Mouse (Mus musculus) lung, embryonic 16.5 days (tissue): ENCODE results near the gene Kif21a. TPM values are rescaled to one million over a fixed set of nuclear protein-coding genes. Genes with fewer than 3 reads are reported as not detected.

Source experiments
- ATAC-seq: fragments of 200-750 bp; cut with Nextera tagmentation; 2 replicates; pipeline ENCODE4 v1.8.0; 2017; ENCODE audit warnings: low read depth, mild to moderate bottlenecking, moderate library complexity
- H3K27ac ChIP-seq: fragments of 300-500 bp; sonication (generic); 2 replicates; pipeline ENCODE4 v1.5.1; 2014; ENCODE audit warnings: mild to moderate bottlenecking, control low read depth, low read length
- H3K27me3 ChIP-seq: fragments of 300-500 bp; sonication (generic); 2 replicates; pipeline ENCODE4 v1.6.1; 2014; ENCODE audit warnings: low read depth, low read length, mixed read lengths; ENCODE audit not compliant: control insufficient read depth, insufficient read depth
- H3K36me3 ChIP-seq: fragments of 300-500 bp; sonication (generic); 2 replicates; pipeline ENCODE4 v1.6.1; 2014; ENCODE audit warnings: low read length; ENCODE audit not compliant: control insufficient read depth, insufficient read depth
- H3K4me1 ChIP-seq: fragments of 300-500 bp; sonication (generic); replicated peaks from 2 replicates; pipeline ENCODE4 v1.6.1; 2014; ENCODE audit warnings: low read length, mixed read lengths; ENCODE audit not compliant: control insufficient read depth, insufficient read depth
- H3K4me2 ChIP-seq: fragments of 300-500 bp; sonication (generic); 2 replicates; pipeline ENCODE4 v1.6.1; 2014; ENCODE audit warnings: low read depth, low read length, control low read depth
- H3K4me3 ChIP-seq: fragments of 300-500 bp; sonication (generic); 2 replicates; pipeline ENCODE4 v1.5.1; 2014; ENCODE audit warnings: mild to moderate bottlenecking, low read length, control low read depth
- H3K9ac ChIP-seq: fragments of 300-500 bp; sonication (generic); 2 replicates; pipeline ENCODE4 v1.6.1; 2014; ENCODE audit warnings: low read length, control low read depth
- H3K9me3 ChIP-seq: fragments of 300-500 bp; sonication (generic); 2 replicates; pipeline ENCODE4 v1.6.1; 2016; ENCODE audit warnings: low read length; ENCODE audit not compliant: control insufficient read depth
- WGBS: fragments of 180-500 bp; shearing (Covaris S2); extraction: QIAGEN DNeasy Blood & Tissue Kit; methylation state at CpG from one replicate; pipeline ENCODE4 v1.1.7; 2014; 5-methylcytosine and 5-hydroxymethylcytosine counted together
- polyA plus RNA-seq: library from polyadenylated mRNA; unstranded; fragments of >200 nt; fragmentation: Nextera tagmentation; extraction: Ambion mirVana; gene quantifications from 2 replicates; pipeline ENCODE4 v1.2.1, GENCODE M21; 2015

The Kif21a gene
- polyA plus RNA-seq, 1 experiment from 2014 or later: 7.1 TPM

DNA sequence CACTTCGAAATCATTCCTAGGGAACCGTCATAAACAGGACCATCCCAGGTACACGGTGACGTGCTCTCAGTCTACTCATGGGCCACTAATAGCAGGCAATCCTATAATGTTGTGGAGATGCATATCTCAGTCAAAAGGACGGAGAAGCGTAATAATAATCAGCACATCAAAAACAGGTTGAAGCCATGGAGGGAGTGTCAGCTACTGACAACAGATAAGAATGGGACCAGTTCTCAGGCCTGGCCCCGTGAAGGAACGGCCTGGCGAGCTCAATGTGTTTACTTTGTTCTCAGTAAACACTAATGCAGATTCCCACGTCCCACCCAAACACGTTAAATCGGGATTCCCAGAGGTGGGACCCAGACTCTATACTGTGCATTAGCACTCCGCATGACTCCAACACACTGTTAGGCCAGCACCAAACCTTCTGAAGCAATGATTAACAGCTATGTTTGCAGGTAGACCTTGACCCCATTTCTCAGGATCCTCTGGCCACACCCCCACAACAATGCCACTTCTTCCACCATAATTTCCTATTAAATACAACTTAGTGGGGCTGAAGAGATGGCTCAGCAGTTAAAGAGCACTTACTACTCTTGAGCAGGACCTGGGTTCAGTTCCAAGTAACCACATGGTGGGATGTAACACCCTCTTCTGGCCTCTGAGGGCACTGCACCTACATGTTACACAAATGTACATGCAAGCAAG lies 42.5 kb downstream of the Kif21a start:
- H3K4me1 ChIP-seq: 0 out of 2 replicates have a peak, but pooled peaks cover 3% of the 10 kb centered on the region
- no peaks in the 10 kb centered on the region for H3K27me3 ChIP-seq
- H3K36me3 ChIP-seq: no peaks in the 10 kb centered on the region
- H3K4me2 ChIP-seq: no peak overlapping the region
- H3K27ac ChIP-seq: no peak overlapping the region
- ATAC-seq: no peak
- WGBS: 68% methylated on average over 13 of the region's 13 CpGs
- no peaks in the 10 kb centered on the region for H3K9me3 ChIP-seq
- H3K4me3 ChIP-seq: no peak overlapping the region
- no peak overlapping the region for H3K9ac ChIP-seq

DNA sequence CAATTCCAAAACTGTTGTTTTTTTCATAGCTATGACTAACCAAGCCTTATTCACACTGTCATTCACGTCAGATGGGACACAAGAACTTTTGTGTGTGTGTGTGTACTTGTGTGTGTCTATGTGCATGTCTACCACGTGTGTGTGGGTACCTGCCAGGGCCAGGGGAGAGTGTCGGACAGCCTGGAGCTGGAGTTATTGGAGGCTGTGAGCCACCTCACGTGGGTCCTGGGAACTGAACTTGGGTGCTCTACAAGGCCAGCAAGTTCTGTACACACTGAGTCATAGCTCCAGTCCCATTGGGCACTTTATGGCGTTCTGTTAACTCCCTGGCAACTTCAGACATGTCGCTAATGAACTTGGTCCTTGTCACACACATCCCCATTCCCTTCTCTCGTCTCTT lies 45.0 kb downstream of the Kif21a start:
- Histone ChIP-seq H3K4me2 (no peak overlapping the region), H3K36me3 (no peaks in the 10 kb centered on the region), H3K27ac (no peak overlapping the region), H3K27me3 (no peaks in the 10 kb centered on the region), H3K9ac (no peak overlapping the region), H3K4me3 (no peak overlapping the region), H3K4me1 (0 out of 2 replicates have a peak, but pooled peaks cover under 1% of the 10 kb centered on the region), H3K9me3 (no peaks in the 10 kb centered on the region)
- ATAC-seq: no peak
- WGBS: 80% methylated on average over 7 of the region's 7 CpGs

DNA sequence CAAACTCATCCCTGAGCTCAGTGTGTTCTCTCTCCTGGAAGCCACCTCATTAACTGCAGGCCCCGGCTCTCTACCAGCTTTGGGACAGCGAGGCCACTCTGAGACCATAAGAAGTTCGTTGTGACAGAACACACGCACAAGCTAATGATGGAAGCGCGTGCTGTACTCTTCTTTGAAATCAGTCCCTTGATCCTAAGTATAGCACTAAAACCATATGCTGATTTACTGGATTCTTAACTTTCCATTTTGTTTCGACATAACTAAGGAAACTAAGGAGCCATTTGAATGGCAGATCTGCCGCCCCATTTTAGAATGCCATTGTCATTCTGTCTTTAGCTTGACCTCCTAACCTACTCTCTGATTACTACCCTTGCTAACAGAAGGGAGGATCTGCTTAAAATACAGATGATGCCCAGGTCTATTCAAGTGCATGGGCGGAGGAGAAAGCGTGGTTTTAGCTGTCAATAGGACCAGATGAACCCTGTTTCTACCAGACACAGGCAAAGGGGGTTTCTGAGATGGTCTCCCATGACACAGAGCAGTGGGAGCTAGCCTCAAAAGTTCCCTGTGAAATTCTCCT lies 48.6 kb downstream of the Kif21a start:
- 86% methylated on average over 10 of the region's 10 CpGs for WGBS
- H3K9ac ChIP-seq: no peak overlapping the region
- H3K27ac ChIP-seq: no peak overlapping the region
- H3K36me3 ChIP-seq: no peaks in the 10 kb centered on the region
- no peak overlapping the region for H3K4me2 ChIP-seq
- H3K4me3 ChIP-seq: no peak overlapping the region
- H3K9me3 ChIP-seq: no peaks in the 10 kb centered on the region
- ATAC-seq: no peak
- no peaks in the 10 kb centered on the region for H3K27me3 ChIP-seq
- no peaks in the 10 kb centered on the region for H3K4me1 ChIP-seq

DNA sequence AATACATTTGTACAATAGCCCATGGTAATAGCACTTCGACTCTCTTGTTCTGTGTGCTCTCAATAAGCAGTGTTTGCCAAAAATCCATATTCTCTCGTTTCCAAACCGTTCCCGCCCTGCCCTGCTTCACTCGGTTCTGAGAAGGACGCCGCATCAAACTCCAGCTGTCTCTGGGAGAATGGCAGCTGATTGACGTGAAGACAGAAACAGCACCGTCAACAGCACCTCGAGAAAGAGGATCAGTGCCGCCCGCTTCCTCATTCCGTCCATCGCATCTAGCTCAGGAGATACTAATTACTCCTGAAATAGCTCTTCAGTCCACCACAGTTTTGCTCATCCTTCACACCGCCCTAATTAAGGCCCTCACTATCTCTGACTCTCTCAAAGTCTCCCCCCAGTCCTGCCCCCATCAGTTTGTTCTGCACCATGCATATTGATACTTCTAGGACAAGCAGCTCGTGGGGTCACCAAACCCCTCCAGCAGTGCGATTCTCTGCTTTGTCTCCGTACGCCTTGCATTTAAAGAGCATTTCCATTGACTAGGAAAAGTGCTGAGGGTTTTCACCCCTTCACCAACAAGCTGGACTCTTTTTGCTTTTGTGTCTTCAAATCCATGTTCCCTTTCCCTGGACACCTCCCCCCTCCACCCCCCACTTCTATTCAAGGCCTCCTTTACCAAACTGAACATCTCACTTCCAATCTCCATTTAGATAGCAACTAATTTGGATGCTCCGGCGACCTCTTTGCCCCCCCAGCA lies 49.3 kb downstream of the Kif21a start:
- WGBS: 82% methylated on average over 21 of the region's 21 CpGs

DNA sequence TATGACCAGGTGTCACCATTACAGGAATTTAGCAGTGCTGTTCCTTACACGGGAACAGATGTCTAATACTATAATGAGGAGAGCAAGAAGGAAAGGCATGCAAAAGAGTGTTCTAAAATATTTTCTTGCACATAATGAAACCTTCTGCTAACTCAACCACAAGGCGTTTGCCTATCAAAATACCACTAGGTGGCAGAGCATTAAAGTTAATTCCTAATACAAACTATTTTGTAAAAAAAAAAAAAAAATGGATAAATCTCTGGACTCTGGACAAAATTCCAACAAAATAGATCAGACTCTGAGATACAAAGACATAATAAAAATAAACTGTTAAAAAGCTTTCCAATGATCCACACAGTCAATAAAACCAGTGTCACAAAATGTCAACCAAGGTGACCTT lies 56.9 kb downstream of the Kif21a start:
- Histone ChIP-seq H3K9ac (no peak overlapping the region), H3K36me3 (no peaks in the 10 kb centered on the region), H3K4me2 (no peak overlapping the region), H3K9me3 (no peaks in the 10 kb centered on the region), H3K4me3 (no peak overlapping the region), H3K27ac (no peak overlapping the region), H3K27me3 (no peaks in the 10 kb centered on the region), H3K4me1 (no peaks in the 10 kb centered on the region)
- 53% methylated on average over 2 of the region's 2 CpGs for WGBS
- ATAC-seq: no peak

More for the DNA sequence above, 49.3 kb downstream of the Kif21a start:
- ATAC-seq: no peak
- no peak overlapping the region for H3K27ac ChIP-seq
- H3K9ac ChIP-seq: no peak overlapping the region
- no peak overlapping the region for H3K4me2 ChIP-seq
- no peaks in the 10 kb centered on the region for H3K9me3 ChIP-seq
- no peaks in the 10 kb centered on the region for H3K36me3 ChIP-seq
- no peaks in the 10 kb centered on the region for H3K4me1 ChIP-seq
- no peaks in the 10 kb centered on the region for H3K27me3 ChIP-seq
- H3K4me3 ChIP-seq: no peak overlapping the region

DNA sequence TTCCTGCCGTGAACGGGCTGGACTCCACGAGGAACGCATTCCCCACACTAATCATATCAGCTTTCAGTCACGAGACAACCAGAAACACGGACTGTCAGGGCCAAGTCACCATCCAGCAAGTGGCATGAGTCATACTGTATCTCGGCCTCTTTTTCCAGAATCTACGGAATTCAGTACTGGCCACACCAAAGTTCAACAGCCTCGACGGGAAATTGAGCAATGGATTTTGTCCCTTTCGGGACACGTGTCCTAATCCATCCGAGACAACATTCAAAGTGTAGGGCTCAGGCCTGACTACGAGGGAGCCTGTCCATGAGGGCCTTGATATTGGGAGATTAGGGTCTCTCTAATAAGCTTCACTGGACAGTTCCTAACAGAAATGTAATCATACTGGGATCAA lies 57.4 kb downstream of the Kif21a start:
- no peak for ATAC-seq
- H3K4me1 ChIP-seq: no peaks in the 10 kb centered on the region

DNA sequence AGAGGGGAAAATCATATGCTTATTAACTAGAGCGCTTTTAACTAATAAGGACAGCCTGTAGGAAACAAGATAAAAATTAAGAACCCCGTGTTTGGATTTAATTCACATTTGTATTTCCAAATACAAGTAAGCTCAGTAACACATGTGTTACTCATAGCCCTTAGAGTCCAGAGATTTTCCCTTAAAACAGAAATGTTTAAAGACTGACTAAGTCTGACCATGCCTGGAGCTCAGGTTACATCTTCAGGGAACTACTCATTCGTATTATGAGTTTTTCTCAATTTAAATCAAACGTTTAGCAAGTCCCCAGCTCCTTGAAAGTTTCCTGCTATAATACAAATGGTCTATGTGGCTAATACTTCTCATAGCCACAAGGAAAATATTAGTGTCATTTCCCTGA lies 57.9 kb downstream of the Kif21a start:
- no peak for ATAC-seq
- H3K9ac ChIP-seq: no peak overlapping the region

More for the DNA sequence above, 57.4 kb downstream of the Kif21a start:
- H3K4me2 ChIP-seq: no peak overlapping the region
- no peaks in the 10 kb centered on the region for H3K9me3 ChIP-seq
- H3K27ac ChIP-seq: no peak overlapping the region
- WGBS: 81% methylated on average over 14 of the region's 14 CpGs
- H3K9ac ChIP-seq: no peak overlapping the region
- H3K27me3 ChIP-seq: no peaks in the 10 kb centered on the region
- H3K36me3 ChIP-seq: no peaks in the 10 kb centered on the region
- H3K4me3 ChIP-seq: no peak overlapping the region

DNA sequence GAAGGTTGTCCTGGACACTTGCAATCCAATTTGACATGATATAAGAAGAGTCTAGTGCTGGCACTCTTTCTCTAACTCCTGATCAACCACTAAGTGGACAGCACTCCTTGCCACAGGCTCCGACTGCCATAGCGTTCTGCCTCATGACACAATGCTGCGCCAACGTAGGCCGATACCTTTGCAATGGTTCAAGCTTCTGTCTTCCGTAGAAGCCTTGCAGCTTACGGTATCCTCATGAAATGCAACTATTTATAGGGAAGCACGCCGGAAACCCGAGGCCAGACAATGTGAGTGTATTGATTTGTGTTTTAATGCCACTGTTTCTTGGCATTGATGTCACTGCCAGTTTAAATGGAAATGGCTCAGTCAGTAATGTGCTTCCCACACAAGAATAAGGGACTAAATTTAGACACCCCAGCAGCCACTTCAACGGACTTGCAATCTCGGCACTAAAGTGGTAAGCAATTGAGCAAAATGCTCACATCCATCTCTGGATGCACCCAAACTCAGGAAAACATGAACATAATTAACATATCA lies 62.0 kb downstream of the Kif21a start:
- Histone ChIP-seq H3K27me3 (no peaks in the 10 kb centered on the region), H3K9me3 (no peaks in the 10 kb centered on the region), H3K36me3 (no peaks in the 10 kb centered on the region), H3K27ac (no peak overlapping the region), H3K4me1 (no peaks in the 10 kb centered on the region), H3K4me3 (no peak overlapping the region), H3K4me2 (no peak overlapping the region), H3K9ac (no peak overlapping the region)
- ATAC-seq: no peak
- 93% methylated on average over 12 of the region's 12 CpGs for WGBS

More for the DNA sequence above, 57.9 kb downstream of the Kif21a start:
- Histone ChIP-seq H3K4me3 (no peak overlapping the region), H3K27ac (no peak overlapping the region), H3K36me3 (no peaks in the 10 kb centered on the region), H3K4me2 (no peak overlapping the region), H3K4me1 (no peaks in the 10 kb centered on the region), H3K9me3 (no peaks in the 10 kb centered on the region), H3K27me3 (no peaks in the 10 kb centered on the region)
- 69% methylated on average over 4 of the region's 4 CpGs for WGBS

DNA sequence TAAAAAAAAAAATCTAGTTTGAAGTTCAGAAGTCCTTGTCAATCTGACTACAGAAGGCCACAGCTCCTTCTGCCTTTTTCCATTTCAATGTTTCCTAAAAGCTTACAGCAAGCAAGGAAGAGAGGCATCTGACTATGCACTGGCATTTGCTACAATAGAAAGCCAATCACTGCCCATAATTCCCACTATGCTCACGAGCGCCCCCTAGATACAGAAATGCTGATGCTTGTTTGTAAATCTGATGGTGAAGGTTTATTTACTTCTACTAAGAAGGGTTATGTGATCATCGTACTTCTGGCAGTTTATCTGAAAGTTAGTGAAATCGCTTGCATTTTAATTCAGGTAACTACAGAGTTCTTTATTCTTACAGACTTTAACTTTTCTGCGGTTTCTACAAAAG lies 73.8 kb downstream of the Kif21a start:
- Histone ChIP-seq H3K9ac (no peak overlapping the region), H3K27me3 (no peaks in the 10 kb centered on the region), H3K4me3 (no peak overlapping the region), H3K4me1 (no peaks in the 10 kb centered on the region), H3K4me2 (no peak overlapping the region), H3K27ac (no peak overlapping the region), H3K36me3 (peaks cover 5% of the 10 kb centered on the region), H3K9me3 (peaks cover 3% of the 10 kb centered on the region; the same call in 1 of the 2 replicates)
- WGBS: 73% methylated on average over 5 of the region's 5 CpGs
- no peak for ATAC-seq
